Mouse (Mus musculus) liver, embryonic 15.5 days (tissue): ENCODE measurements around the gene Bbs9. TPM values are rescaled to one million over a fixed set of nuclear protein-coding genes. Genes with fewer than 3 reads are reported as not detected.

Experiments used
- ATAC-seq: fragments of 200-750 bp; cut with Nextera tagmentation; 2 replicates; pipeline ENCODE4 v1.8.0; 2017; ENCODE audit warnings: moderate number of reproducible peaks, mild to moderate bottlenecking, moderate library complexity; ENCODE audit not compliant: insufficient read depth
- H3K27ac ChIP-seq: fragments of 300-500 bp; sonication (generic); replicated peaks from 2 replicates; pipeline ENCODE4 v1.5.1; 2015; ENCODE audit warnings: mild to moderate bottlenecking, inconsistent platforms
- H3K27me3 ChIP-seq: fragments of 300-500 bp; sonication (generic); 2 replicates; pipeline ENCODE4 v1.6.1; 2015; ENCODE audit warnings: mild to moderate bottlenecking, inconsistent platforms
- H3K36me3 ChIP-seq: fragments of 300-500 bp; sonication (generic); replicated peaks from 2 replicates; pipeline ENCODE4 v1.6.1; 2015; ENCODE audit warnings: moderate library complexity, mild to moderate bottlenecking, inconsistent platforms
- H3K4me1 ChIP-seq: fragments of 300-500 bp; sonication (generic); replicated peaks from 2 replicates; pipeline ENCODE4 v1.6.1; 2015; ENCODE audit warnings: inconsistent platforms
- H3K4me2 ChIP-seq: fragments of 300-500 bp; sonication (generic); 2 replicates; pipeline ENCODE4 v1.6.1; 2015; ENCODE audit warnings: moderate library complexity, mild to moderate bottlenecking, inconsistent platforms
- H3K4me3 ChIP-seq: fragments of 300-500 bp; sonication (generic); replicated peaks from 2 replicates; pipeline ENCODE4 v1.5.1; 2015; ENCODE audit warnings: mild to moderate bottlenecking, inconsistent platforms
- H3K9ac ChIP-seq: fragments of 300-500 bp; sonication (generic); 2 replicates; pipeline ENCODE4 v1.6.1; 2015; ENCODE audit warnings: moderate library complexity, mild to moderate bottlenecking, inconsistent platforms
- H3K9me3 ChIP-seq: fragments of 300-500 bp; sonication (generic); replicated peaks from 2 replicates; pipeline ENCODE4 v1.6.1; 2016; ENCODE audit warnings: inconsistent platforms
- WGBS: fragments of 180-500 bp; shearing (Covaris S2); methylation state at CpG from one replicate; pipeline ENCODE4 v1.1.7; 2015; ENCODE audit warnings: mixed read lengths; ENCODE audit not compliant: insufficient replicate concordance; 5-methylcytosine and 5-hydroxymethylcytosine counted together
- polyA plus RNA-seq: library from polyadenylated mRNA; unstranded; fragments of >200 nt; fragmentation: Nextera tagmentation; extraction: Ambion mirVana; gene quantifications from 2 replicates; pipeline ENCODE4 v1.2.1, GENCODE M21; 2015

Bbs9 gene
- polyA plus RNA-seq, 1 experiment from 2014 or later = 2.3 TPM

GRCm38 (mm10) chr9:22696809-22697374 is 221.4 kb downstream of the Bbs9 start:
- no peak overlapping the region for H3K4me2 ChIP-seq

GRCm38 (mm10) chr9:22697811-22698210 is 222.3 kb downstream of the Bbs9 start:
- Histone ChIP-seq H3K27me3 (no peaks in the 10 kb centered on the region), H3K4me3 (no peak overlapping the region), H3K4me2 (no peak overlapping the region), H3K9me3 (no peaks in the 10 kb centered on the region), H3K36me3 (no peaks in the 10 kb centered on the region), H3K9ac (no peak overlapping the region), H3K27ac (no peak overlapping the region), H3K4me1 (no peaks in the 10 kb centered on the region)
- WGBS = 42% methylated on average over 4 of the region's 4 CpGs
- ATAC-seq = no peak

More at GRCm38 (mm10) chr9:22696809-22697374, 221.4 kb downstream of the Bbs9 start:
- WGBS = 72% methylated on average over 7 of the region's 7 CpGs
- no peaks in the 10 kb centered on the region for H3K9me3 ChIP-seq
- H3K36me3 ChIP-seq = no peaks in the 10 kb centered on the region
- H3K4me1 ChIP-seq = no peaks in the 10 kb centered on the region
- no peak overlapping the region for H3K9ac ChIP-seq
- ATAC-seq = no peak
- H3K27ac ChIP-seq = no peak overlapping the region
- H3K4me3 ChIP-seq = no peak overlapping the region
- H3K27me3 ChIP-seq = no peaks in the 10 kb centered on the region

GRCm38 (mm10) chr9:22698501-22698900 is 223.0 kb downstream of the Bbs9 start:
- no peaks in the 10 kb centered on the region for H3K27me3 ChIP-seq

GRCm38 (mm10) chr9:22702065-22702611 is 226.6 kb downstream of the Bbs9 start:
- ATAC-seq = no peak
- H3K4me3 ChIP-seq = no peak overlapping the region
- no peaks in the 10 kb centered on the region for H3K27me3 ChIP-seq
- H3K27ac ChIP-seq = no peak overlapping the region
- WGBS = 54% methylated on average over 1 of the region's 1 CpGs
- 0 out of 2 replicates have a peak, but pooled peaks cover 2% of the 10 kb centered on the region for H3K9me3 ChIP-seq
- no peak overlapping the region for H3K9ac ChIP-seq
- no peaks in the 10 kb centered on the region for H3K36me3 ChIP-seq
- H3K4me1 ChIP-seq = no peaks in the 10 kb centered on the region
- H3K4me2 ChIP-seq = no peak overlapping the region

More at GRCm38 (mm10) chr9:22698501-22698900, 223.0 kb downstream of the Bbs9 start:
- 41% methylated on average over 1 of the region's 1 CpGs for WGBS
- H3K27ac ChIP-seq = no peak overlapping the region
- H3K4me3 ChIP-seq = no peak overlapping the region
- H3K9ac ChIP-seq = no peak overlapping the region
- ATAC-seq = no peak
- H3K36me3 ChIP-seq = no peaks in the 10 kb centered on the region
- H3K4me2 ChIP-seq = no peak overlapping the region
- no peaks in the 10 kb centered on the region for H3K4me1 ChIP-seq
- 0 out of 2 replicates have a peak, but pooled peaks cover 1% of the 10 kb centered on the region for H3K9me3 ChIP-seq

GRCm38 (mm10) chr9:22702812-22703367 is 227.4 kb downstream of the Bbs9 start:
- Histone ChIP-seq H3K4me2 (no peak overlapping the region), H3K4me1 (no peaks in the 10 kb centered on the region), H3K4me3 (no peak overlapping the region), H3K27me3 (no peaks in the 10 kb centered on the region), H3K9me3 (0 out of 2 replicates have a peak, but pooled peaks cover 2% of the 10 kb centered on the region), H3K9ac (no peak overlapping the region), H3K27ac (no peak overlapping the region), H3K36me3 (no peaks in the 10 kb centered on the region)
- 49% methylated on average over 4 of the region's 4 CpGs for WGBS
- ATAC-seq = no peak

GRCm38 (mm10) chr9:22703541-22703940 is 228.0 kb downstream of the Bbs9 start:
- ATAC-seq = no peak
- Histone ChIP-seq H3K36me3 (no peaks in the 10 kb centered on the region), H3K4me2 (no peak overlapping the region), H3K9ac (no peak overlapping the region), H3K27me3 (no peaks in the 10 kb centered on the region), H3K4me3 (no peak overlapping the region), H3K27ac (no peak overlapping the region), H3K9me3 (0 out of 2 replicates have a peak, but pooled peaks cover 2% of the 10 kb centered on the region), H3K4me1 (no peaks in the 10 kb centered on the region)
- WGBS = 80% methylated on average over 2 of the region's 2 CpGs

- 0 out of 2 replicates have a peak, but pooled peaks cover 2% of the 10 kb centered on the region for H3K9me3 ChIP-seq
- no peak overlapping the region for H3K4me2 ChIP-seq
- H3K27me3 ChIP-seq = no peaks in the 10 kb centered on the region
- WGBS = 72% methylated on average over 11 of the region's 11 CpGs
- H3K4me1 ChIP-seq = no peaks in the 10 kb centered on the region
- no peak overlapping the region for H3K9ac ChIP-seq
- no peak overlapping the region for H3K27ac ChIP-seq
- H3K36me3 ChIP-seq = no peaks in the 10 kb centered on the region
- no peak for ATAC-seq
- H3K4me3 ChIP-seq = no peak overlapping the region
Observed at GRCm38 (mm10) chr9:22707166-22707913, 231.8 kb downstream of the Bbs9 start.

GRCm38 (mm10) chr9:22708970-22709726 is 233.6 kb downstream of the Bbs9 start:
- no peaks in the 10 kb centered on the region for H3K9me3 ChIP-seq
- no peak overlapping the region for H3K4me3 ChIP-seq
- H3K4me2 ChIP-seq = no peak overlapping the region
- no peak overlapping the region for H3K9ac ChIP-seq
- 48% methylated on average over 19 of the region's 19 CpGs for WGBS
- no peaks in the 10 kb centered on the region for H3K36me3 ChIP-seq
- H3K4me1 ChIP-seq = no peaks in the 10 kb centered on the region
- H3K27ac ChIP-seq = no peak overlapping the region
- no peaks in the 10 kb centered on the region for H3K27me3 ChIP-seq
- no peak for ATAC-seq

- Histone ChIP-seq H3K4me3 (no peak overlapping the region), H3K4me1 (no peaks in the 10 kb centered on the region), H3K36me3 (no peaks in the 10 kb centered on the region), H3K4me2 (no peak overlapping the region), H3K27me3 (no peaks in the 10 kb centered on the region), H3K9ac (no peak overlapping the region), H3K27ac (no peak overlapping the region), H3K9me3 (no peaks in the 10 kb centered on the region)
- WGBS = 56% methylated on average over 7 of the region's 7 CpGs
- no peak for ATAC-seq
Observed at GRCm38 (mm10) chr9:22710032-22710431, 234.5 kb downstream of the Bbs9 start.

GRCm38 (mm10) chr9:22711339-22711738 is 235.8 kb downstream of the Bbs9 start:
- Histone ChIP-seq H3K4me1 (no peaks in the 10 kb centered on the region), H3K4me2 (no peak overlapping the region), H3K4me3 (no peak overlapping the region), H3K9ac (no peak overlapping the region), H3K27me3 (no peaks in the 10 kb centered on the region), H3K27ac (no peak overlapping the region), H3K36me3 (no peaks in the 10 kb centered on the region), H3K9me3 (no peaks in the 10 kb centered on the region)
- ATAC-seq = no peak
- WGBS = 65% methylated on average over 2 of the region's 2 CpGs

- Histone ChIP-seq H3K9ac (no peak overlapping the region), H3K4me3 (no peak overlapping the region), H3K9me3 (no peaks in the 10 kb centered on the region), H3K27ac (no peak overlapping the region), H3K36me3 (no peaks in the 10 kb centered on the region), H3K4me2 (no peak overlapping the region), H3K4me1 (no peaks in the 10 kb centered on the region), H3K27me3 (no peaks in the 10 kb centered on the region)
- no peak for ATAC-seq
- 66% methylated on average over 3 of the region's 3 CpGs for WGBS
Observed at GRCm38 (mm10) chr9:22712743-22713142, 237.2 kb downstream of the Bbs9 start.
